Mouse (Mus musculus) CH12.LX (cell line): ENCODE results near the gene 4930544D05Rik.
A peak's percentile ranks its signal among the peaks of the same experiment; 100 is the strongest.

ENCODE experiments used
- CHD1 ChIP-seq: IDR thresholded peaks from 2 replicates; pipeline ENCODE4 v1.6.1; 2012; ENCODE audit warnings: low read depth, low read length, improper control_type of control experiment, inconsistent platforms
- CTCF ChIP-seq, 2 experiments: IDR thresholded peaks in 1 of 2; conservative IDR thresholded peaks in 1 of 2; 2 replicates each; pipeline ENCODE4 v1.5.1; 2011 to 2012; ENCODE audit warnings: low read depth in 2 of 2, low read length in 2 of 2, improper control_type of control experiment in 1 of 2, inconsistent platforms in 1 of 2, mild to moderate bottlenecking in 1 of 2, moderate library complexity in 1 of 2
- EP300 ChIP-seq: IDR thresholded peaks from 2 replicates; pipeline ENCODE4 v1.6.1; 2011; ENCODE audit warnings: low read length, improper control_type of control experiment
- ETS1 ChIP-seq: conservative IDR thresholded peaks from 2 replicates; pipeline ENCODE4 v1.6.1; 2012; ENCODE audit warnings: low read depth, mild to moderate bottlenecking, inconsistent platforms, low read length, improper control_type of control experiment, moderate library complexity
- HCFC1 ChIP-seq: IDR thresholded peaks from 2 replicates; pipeline ENCODE4 v1.6.1; 2012; ENCODE audit warnings: low read depth, mild to moderate bottlenecking, inconsistent platforms, low read length, improper control_type of control experiment
- JUND ChIP-seq: conservative IDR thresholded peaks from 2 replicates; pipeline ENCODE4 v1.6.1; 2011; ENCODE audit warnings: low read depth, low read length, improper control_type of control experiment
- POLR2A ChIP-seq: IDR thresholded peaks from 2 replicates; pipeline ENCODE4 v1.6.1; 2011; ENCODE audit warnings: low read depth, mild to moderate bottlenecking, improper control_type of control experiment, low read length
- TCF12 ChIP-seq: IDR thresholded peaks from 2 replicates; pipeline ENCODE4 v1.6.1; 2014; ENCODE audit warnings: low read depth, mild to moderate bottlenecking, inconsistent platforms, low read length, improper control_type of control experiment
- UBTF ChIP-seq: IDR thresholded peaks from 2 replicates; pipeline ENCODE4 v1.6.1; 2012; ENCODE audit warnings: low read depth, mild to moderate bottlenecking, inconsistent platforms, low read length, improper control_type of control experiment, moderate library complexity
- USF1 ChIP-seq: IDR thresholded peaks from 2 replicates; pipeline ENCODE4 v1.6.1; 2014; ENCODE audit warnings: low read depth, mild to moderate bottlenecking, inconsistent platforms, low read length, improper control_type of control experiment
- ZKSCAN1 ChIP-seq: IDR thresholded peaks from 2 replicates; pipeline ENCODE4 v1.6.1; 2012; ENCODE audit warnings: low read depth, inconsistent platforms, low read length, improper control_type of control experiment, borderline replicate concordance

DNA sequence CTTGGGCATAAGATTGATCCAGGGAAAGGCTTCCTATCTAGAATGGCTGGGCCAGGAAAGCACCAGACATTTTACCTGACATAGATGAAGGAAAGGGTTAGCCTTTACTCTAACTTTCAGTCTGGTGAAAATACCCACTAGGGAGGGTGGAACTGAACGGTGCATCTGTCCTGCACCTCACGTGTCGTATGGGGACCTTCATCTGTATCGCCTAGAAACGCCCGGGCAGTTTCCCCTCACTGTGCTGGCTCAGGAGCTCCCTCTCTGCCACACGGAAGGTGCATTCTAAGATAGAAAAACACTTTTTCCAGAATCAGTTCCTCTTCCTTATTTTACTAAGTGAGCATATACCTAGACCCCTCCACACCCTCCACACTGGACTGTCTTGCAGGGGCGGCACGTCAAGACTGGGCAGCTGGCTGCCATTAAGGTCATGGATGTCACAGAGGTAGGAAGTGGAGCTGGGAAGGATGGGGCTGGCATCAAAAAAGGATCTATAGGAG lies 17.1 kb upstream of the 4930544D05Rik start:
- TF ChIP-seq CTCF (conservative IDR thresholded peaks at IDR 0.05 in 1 of 2, IDR thresholded peaks at IDR 0.05 in 1 of 2; ENCODE audit: low read depth in 2 of 2, low read length in 2 of 2) = peak in 1 of 2 experiments; percentile 41; a peak in 2 of 4 replicates
- no peak for TF ChIP-seq CHD1
- TF ChIP-seq UBTF = no peak
- TF ChIP-seq ZKSCAN1 = no peak
- TF ChIP-seq USF1 = no peak
- TF ChIP-seq HCFC1 = no peak
- TF ChIP-seq POLR2A = no peak
- TF ChIP-seq TCF12 = no peak
- TF ChIP-seq JUND = peak; percentile 53; the same call in 1 of the 2 replicates
- peak; percentile 87 for TF ChIP-seq EP300
- TF ChIP-seq ETS1 = peak; percentile 69
